Mouse (Mus musculus) layer of hippocampus, adult 9-11 months (tissue): ENCODE data around the gene Pcbp3.
"Not testable (repeated sequence)": the region's sequence is repeated elsewhere in the genome, so short reads cannot be mapped to it uniquely, and the experiment has no call there.

Source experiments
- DNase-seq: peaks from one replicate; pipeline ENCODE4 v3.0.0; 2022

Pcbp3 gene

GRCm38 (mm10) chr10:76961790-76962489 is at the start of gene Pcbp3:
Gene Pcbp3 (minus strand): TSS chr10:76961887.
- peak; percentile 99 for DNase-seq

GRCm38 (mm10) chr10:77008698-77009097 is 47.0 kb upstream of the Pcbp3 start:
- no peak for DNase-seq

- DNase-seq = peak; percentile 70
These were observed 46.4 kb upstream of the Pcbp3 start for GRCm38 (mm10) chr10:77008109-77008561.

GRCm38 (mm10) chr10:77007433-77008108 is 45.9 kb upstream of the Pcbp3 start:
- no peak for DNase-seq

- no peak for DNase-seq
These were observed 43.2 kb upstream of the Pcbp3 start for GRCm38 (mm10) chr10:77004936-77005335.

- no peak for DNase-seq
These were observed 36.2 kb upstream of the Pcbp3 start for GRCm38 (mm10) chr10:76997759-76998513.

GRCm38 (mm10) chr10:76992456-76992855 is 30.8 kb upstream of the Pcbp3 start:
- no peak for DNase-seq

- DNase-seq = no peak
These were observed 26.9 kb upstream of the Pcbp3 start for GRCm38 (mm10) chr10:76988586-76988985.

GRCm38 (mm10) chr10:76978042-76978441 is 16.4 kb upstream of the Pcbp3 start:
- DNase-seq = no peak

GRCm38 (mm10) chr10:76976699-76977098 is 15.0 kb upstream of the Pcbp3 start:
- no peak for DNase-seq

GRCm38 (mm10) chr10:76973797-76974436 is 12.2 kb upstream of the Pcbp3 start:
- DNase-seq = no peak

GRCm38 (mm10) chr10:76972318-76972717 is 10.6 kb upstream of the Pcbp3 start:
- not testable (repeated sequence) for DNase-seq

GRCm38 (mm10) chr10:76970974-76971373 is 9.3 kb upstream of the Pcbp3 start:
- no peak for DNase-seq

GRCm38 (mm10) chr10:76964436-76964835 is 2.7 kb upstream of the Pcbp3 start:
- no peak for DNase-seq

- DNase-seq = no peak
These were observed 2.3 kb upstream of the Pcbp3 start for GRCm38 (mm10) chr10:76963997-76964396.

GRCm38 (mm10) chr10:76961156-76961555 is 531 bp downstream of the Pcbp3 start:
- no peak for DNase-seq

GRCm38 (mm10) chr10:76958201-76958600 is 3.5 kb downstream of the Pcbp3 start:
- DNase-seq = no peak

- no peak for DNase-seq
These were observed 5.5 kb downstream of the Pcbp3 start for GRCm38 (mm10) chr10:76956200-76956599.

- no peak for DNase-seq
These were observed 20.6 kb downstream of the Pcbp3 start for GRCm38 (mm10) chr10:76941038-76941437.

- no peak for DNase-seq
These were observed 24.9 kb downstream of the Pcbp3 start for GRCm38 (mm10) chr10:76936827-76937226.

GRCm38 (mm10) chr10:76934805-76935204 is 26.9 kb downstream of the Pcbp3 start:
- DNase-seq = no peak

GRCm38 (mm10) chr10:76931794-76932193 is 29.9 kb downstream of the Pcbp3 start:
- no peak for DNase-seq

- DNase-seq = peak; percentile 31
These were observed 30.6 kb downstream of the Pcbp3 start for GRCm38 (mm10) chr10:76931122-76931521.
